Mouse (Mus musculus) ES-E14 (cell line): ENCODE data around the gene Dimt1. TPM values are rescaled to one million over a fixed set of nuclear protein-coding genes. Genes with fewer than 3 reads are reported as not detected.

Experiments
- DNase-seq: peaks from one replicate; pipeline ENCODE4 v3.0.0-alpha.2; 2013; ENCODE audit warnings: low read depth, low spot score
- H3K27ac ChIP-seq: 2 replicates; pipeline ENCODE4 v1.5.1; 2012; ENCODE audit warnings: low read depth, mild to moderate bottlenecking, low read length, moderate library complexity, mixed read lengths; ENCODE audit not compliant: poor library complexity, insufficient read depth, severe bottlenecking
- H3K36me3 ChIP-seq: 2 replicates; pipeline ENCODE4 v1.6.1; 2012; ENCODE audit warnings: mild to moderate bottlenecking, low read length, moderate library complexity, mixed read lengths; ENCODE audit not compliant: control insufficient read depth, poor library complexity, insufficient read depth, severe bottlenecking
- H3K4me1 ChIP-seq, 2 experiments: fragments of 150-350 bp in 1 of 2; sonication (generic) in 1 of 2; 2 replicates each; pipeline ENCODE4 v1.6.1; 2012; ENCODE audit warnings: low read length in 2 of 2, mild to moderate bottlenecking in 1 of 2, mixed read lengths in 1 of 2; ENCODE audit not compliant: control insufficient read depth in 2 of 2, insufficient read depth in 2 of 2, poor library complexity in 1 of 2
- H3K4me3 ChIP-seq, 2 experiments: fragments of 150-350 bp in 1 of 2; sonication (generic) in 1 of 2; 2 replicates each; pipeline ENCODE4 v1.5.1; 2012; ENCODE audit warnings: low read length in 2 of 2, low read depth in 1 of 2, mild to moderate bottlenecking in 1 of 2, mixed read lengths in 1 of 2; ENCODE audit not compliant: insufficient read depth in 1 of 2, poor library complexity in 1 of 2, severe bottlenecking in 1 of 2
- H3K9ac ChIP-seq: 2 replicates; pipeline ENCODE4 v1.6.1; 2012; ENCODE audit warnings: low read depth, mild to moderate bottlenecking, low read length, mixed read lengths; ENCODE audit not compliant: poor library complexity, insufficient read depth, severe bottlenecking
- H3K9me3 ChIP-seq: fragments of 150-350 bp; sonication (generic); 2 replicates; pipeline ENCODE4 v1.6.1; 2012; ENCODE audit warnings: low read depth, mild to moderate bottlenecking, low read length; ENCODE audit not compliant: control insufficient read depth, insufficient read depth
- CHD2 ChIP-seq: IDR thresholded peaks from 2 replicates; pipeline ENCODE4 v1.6.1; 2014; ENCODE audit warnings: mild to moderate bottlenecking, low read depth, low read length, inconsistent platforms
- HCFC1 ChIP-seq: IDR thresholded peaks from 2 replicates; pipeline ENCODE4 v1.6.1; 2012; ENCODE audit warnings: low read length, inconsistent platforms, borderline replicate concordance; ENCODE audit not compliant: insufficient read depth
- MAFK ChIP-seq: IDR thresholded peaks from 2 replicates; pipeline ENCODE4 v1.6.1; 2014; ENCODE audit warnings: mild to moderate bottlenecking, low read depth, low read length, inconsistent platforms; ENCODE audit not compliant: insufficient read depth
- ZC3H11A ChIP-seq: IDR thresholded peaks from 2 replicates; pipeline ENCODE4 v1.6.1; 2012; ENCODE audit warnings: low read depth, mild to moderate bottlenecking, inconsistent platforms, low read length, borderline replicate concordance
- ZNF384 ChIP-seq: IDR thresholded peaks from 2 replicates; pipeline ENCODE4 v1.6.1; 2012; ENCODE audit warnings: low read depth, low read length, inconsistent platforms
- in situ Hi-C, 2 experiments: fragments of 600-800 bp; cut with MboI; formaldehyde crosslinking; loops; one replicate each; pipeline ENCODE4 v1.15.1; 2025; ENCODE audit warnings: low sequenced_read_pairs in 2 of 2, inconsistent platforms in 1 of 2; ENCODE audit not compliant: unreplicated experiment in 2 of 2
- total RNA-seq: library from RNA; depleted of rRNA; stranded (reverse); fragments of 300-350 nt; gene quantifications from 2 replicates; pipeline ENCODE4 v1.2.3, GENCODE M21; 2012

Dimt1 gene
- total RNA-seq, 1 experiment, result 58.1 TPM

- Histone ChIP-seq H3K36me3 (no peaks in the 10 kb centered on the region), H3K9ac (peak overlapping the region; percentile 80; the same call in 1 of the 2 replicates), H3K9me3 (no peaks in the 10 kb centered on the region), H3K4me3 (peak overlapping the region; percentile 72 to 80), H3K4me1 (peaks cover 0 to 2% of the 10 kb centered on the region in 2 experiments; a peak in 1 of 4 replicates), H3K27ac (peak overlapping the region; percentile 38; the same call in 1 of the 2 replicates)
- in situ Hi-C loops, result no loop called here
- TF ChIP-seq CHD2 (peak; percentile 84), ZC3H11A (no peak)
- peak; percentile 70 for DNase-seq
Measured at GRCm38 (mm10) chr13:106941211-106941976, 5.5 kb upstream of the Dimt1 start.

GRCm38 (mm10) chr13:106942721-106943120 lies 4.2 kb upstream of the Dimt1 start:
- DNase-seq, result no peak
- no peak overlapping the region for H3K27ac ChIP-seq
- no peaks in the 10 kb centered on the region for H3K36me3 ChIP-seq
- H3K4me1 ChIP-seq, result no peaks in the 10 kb centered on the region
- no peaks in the 10 kb centered on the region for H3K9me3 ChIP-seq
- H3K4me3 ChIP-seq, result no peak overlapping the region
- no peak overlapping the region for H3K9ac ChIP-seq
- in situ Hi-C loops, result no loop called here
- TF ChIP-seq HCFC1 (no peak), CHD2 (no peak), MAFK (no peak), ZC3H11A (no peak), ZNF384 (no peak)

- Histone ChIP-seq H3K4me3 (no peak overlapping the region), H3K9me3 (no peaks in the 10 kb centered on the region), H3K4me1 (peaks cover 2% of the 10 kb centered on the region in 2 experiments; a peak in 1 of 4 replicates), H3K36me3 (peaks cover 10% of the 10 kb centered on the region), H3K27ac (no peak overlapping the region), H3K9ac (no peak overlapping the region)
- peak; percentile 82 for TF ChIP-seq ZNF384
- no peak for TF ChIP-seq MAFK
- no peak for TF ChIP-seq CHD2
- TF ChIP-seq HCFC1, result no peak
- DNase-seq, result no peak
- in situ Hi-C loops, result no loop called here
Measured at GRCm38 (mm10) chr13:106945518-106945917, 1.4 kb upstream of the Dimt1 start.

GRCm38 (mm10) chr13:106947583-106947982 lies 656 bp downstream of the Dimt1 start:
- Histone ChIP-seq H3K4me3 (peak overlapping the region; percentile 78 to 97), H3K9me3 (no peaks in the 10 kb centered on the region), H3K27ac (no peak overlapping the region), H3K4me1 (peaks cover 2% of the 10 kb centered on the region in 2 experiments; a peak in 1 of 4 replicates), H3K9ac (peak overlapping the region; percentile 97), H3K36me3 (peaks cover 14% of the 10 kb centered on the region)
- in situ Hi-C loops, result no loop called here
- TF ChIP-seq CHD2 (no peak), HCFC1 (no peak), ZNF384 (no peak), ZC3H11A (no peak), MAFK (no peak)
- DNase-seq, result no peak

GRCm38 (mm10) chr13:106954880-106955279 lies 8.0 kb downstream of the Dimt1 start:
- H3K36me3 ChIP-seq, result peaks cover 26% of the 10 kb centered on the region
- H3K4me1 ChIP-seq, result no peaks in the 10 kb centered on the region
- DNase-seq, result no peak
- TF ChIP-seq MAFK, result no peak
- no peak for TF ChIP-seq ZC3H11A
- TF ChIP-seq CHD2, result no peak
- H3K4me3 ChIP-seq, result no peak overlapping the region
- no peak overlapping the region for H3K9ac ChIP-seq
- H3K9me3 ChIP-seq, result no peaks in the 10 kb centered on the region
- in situ Hi-C loops, result no loop called here
- H3K27ac ChIP-seq, result no peak overlapping the region
